Mouse (Mus musculus) hindbrain, embryonic 10.5 days (tissue): ENCODE measurements at regions not wholly inside any gene's neighbourhood (a gene's known extent, or its start where the extent isn't known, plus 50 kb on each side); places are given as distances from the start of the nearest gene placed in this dataset.

Source experiments
- DNase-seq: peaks from one replicate; pipeline ENCODE4 v3.0.0-alpha.2; 2017; ENCODE audit warnings: low spot score
- H3K27ac ChIP-seq: fragments of 300-500 bp; sonication (generic); 2 replicates; pipeline ENCODE4 v1.5.1; 2016; ENCODE audit warnings: mild to moderate bottlenecking, moderate library complexity
- H3K27me3 ChIP-seq: fragments of 300-500 bp; sonication (generic); 2 replicates; pipeline ENCODE4 v1.6.1; 2016; ENCODE audit warnings: mild to moderate bottlenecking; ENCODE audit not compliant: poor library complexity, insufficient read depth, severe bottlenecking
- H3K36me3 ChIP-seq: fragments of 300-500 bp; sonication (generic); 2 replicates; pipeline ENCODE4 v1.6.1; 2016; ENCODE audit warnings: mild to moderate bottlenecking, moderate library complexity
- H3K4me1 ChIP-seq: fragments of 300-500 bp; sonication (generic); replicated peaks from 2 replicates; pipeline ENCODE4 v1.6.1; 2016; ENCODE audit warnings: mild to moderate bottlenecking
- H3K4me3 ChIP-seq: fragments of 300-500 bp; sonication (generic); 2 replicates; pipeline ENCODE4 v1.5.1; 2016; ENCODE audit warnings: mild to moderate bottlenecking, moderate library complexity
- H3K9me3 ChIP-seq: fragments of 300-500 bp; sonication (generic); 2 replicates; pipeline ENCODE4 v1.6.1; 2016; ENCODE audit warnings: mild to moderate bottlenecking, moderate library complexity
- WGBS: fragments of 180-500 bp; shearing (Covaris S2); methylation state at CpG from one replicate; pipeline ENCODE4 v1.1.7; 2016; 5-methylcytosine and 5-hydroxymethylcytosine counted together

DNA sequence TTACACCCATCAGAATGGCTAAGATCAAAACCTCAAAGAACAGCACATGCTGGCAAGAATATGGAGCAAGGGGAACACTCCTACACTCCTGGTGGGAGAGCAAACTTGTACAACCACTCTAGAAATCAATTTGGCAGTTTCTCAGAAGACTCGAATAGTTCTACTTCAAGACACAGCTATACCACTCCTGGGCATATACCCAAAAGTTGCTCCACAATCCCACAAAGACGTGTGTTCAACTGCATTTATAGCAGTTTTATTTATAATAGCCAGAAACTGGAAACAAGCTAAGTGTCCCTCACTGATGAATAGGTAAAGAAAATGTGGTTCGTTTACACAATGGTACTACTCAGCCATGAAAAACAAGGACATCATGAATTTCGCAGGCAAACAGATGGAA lies 384.6 kb upstream of the Atp2b1 start:
- no peak overlapping the region for H3K27ac ChIP-seq
- WGBS = 79% methylated on average over 4 of the region's 4 CpGs
- no peaks in the 10 kb centered on the region; the same call in 1 of the 2 replicates for H3K9me3 ChIP-seq
- H3K27me3 ChIP-seq = no peaks in the 10 kb centered on the region
- DNase-seq = no peak
- no peaks in the 10 kb centered on the region for H3K4me1 ChIP-seq
- no peak overlapping the region for H3K4me3 ChIP-seq
- H3K36me3 ChIP-seq = no peaks in the 10 kb centered on the region

DNA sequence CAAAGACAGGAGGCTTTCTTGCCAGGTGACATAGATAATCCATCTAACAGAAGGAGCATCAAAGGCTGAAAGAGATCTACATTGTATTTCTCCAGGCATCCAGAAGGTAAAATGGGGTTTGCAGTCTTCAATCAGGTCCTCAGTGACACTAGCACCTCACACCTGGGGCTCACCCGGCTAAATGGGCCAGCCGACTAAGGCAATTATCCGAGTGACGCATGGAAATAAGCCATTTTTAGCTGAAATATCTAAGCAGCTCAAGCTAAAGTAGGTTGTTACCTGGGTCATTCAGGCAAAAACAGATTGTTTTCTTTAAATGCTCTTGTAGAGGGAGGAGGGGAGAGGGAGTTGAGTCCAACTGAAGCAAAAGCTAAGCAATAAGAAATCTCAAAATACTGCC lies 382.8 kb upstream of the Atp2b1 start:
- no peak overlapping the region for H3K27ac ChIP-seq
- no peaks in the 10 kb centered on the region for H3K36me3 ChIP-seq
- H3K9me3 ChIP-seq = no peaks in the 10 kb centered on the region
- no peaks in the 10 kb centered on the region for H3K27me3 ChIP-seq
- 95% methylated on average over 4 of the region's 4 CpGs for WGBS
- no peak overlapping the region for H3K4me3 ChIP-seq
- DNase-seq = no peak
- no peaks in the 10 kb centered on the region for H3K4me1 ChIP-seq

DNA sequence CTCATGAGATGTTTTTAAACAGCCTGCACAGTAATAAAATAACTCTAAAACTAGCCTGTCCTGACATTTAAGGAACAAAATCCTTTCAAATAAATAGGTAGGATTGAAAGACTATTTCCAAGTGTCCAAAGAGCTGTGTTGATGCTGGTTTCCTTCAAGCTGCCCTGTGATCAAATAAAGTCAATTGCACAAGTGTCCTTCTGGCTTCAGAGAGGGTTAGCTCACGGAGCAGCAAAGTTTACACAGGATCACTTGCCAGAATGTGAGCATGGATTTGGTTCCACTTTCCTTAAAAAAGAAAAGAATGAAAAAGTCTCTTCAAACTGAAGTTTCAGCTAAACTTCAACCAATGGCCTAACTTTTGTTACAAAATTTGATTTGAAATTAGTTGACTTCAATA lies 375.5 kb upstream of the Atp2b1 start:
- DNase-seq = no peak
- H3K4me3 ChIP-seq = no peak overlapping the region

GRCm38 (mm10) chr10:98541062-98541461 lies 373.1 kb upstream of the Atp2b1 start:
- no peaks in the 10 kb centered on the region for H3K36me3 ChIP-seq

More for the DNA sequence above, 375.5 kb upstream of the Atp2b1 start:
- Histone ChIP-seq H3K9me3 (no peaks in the 10 kb centered on the region), H3K27me3 (no peaks in the 10 kb centered on the region), H3K27ac (no peak overlapping the region), H3K4me1 (no peaks in the 10 kb centered on the region), H3K36me3 (no peaks in the 10 kb centered on the region)
- WGBS = 74% methylated on average over 1 of the region's 1 CpGs

GRCm38 (mm10) chr10:98542072-98542471 lies 372.1 kb upstream of the Atp2b1 start:
- no peaks in the 10 kb centered on the region for H3K9me3 ChIP-seq
- no peaks in the 10 kb centered on the region for H3K4me1 ChIP-seq
- DNase-seq = no peak
- no peak overlapping the region for H3K27ac ChIP-seq
- no peaks in the 10 kb centered on the region for H3K36me3 ChIP-seq
- H3K27me3 ChIP-seq = no peaks in the 10 kb centered on the region
- H3K4me3 ChIP-seq = no peak overlapping the region
- 88% methylated on average over 2 of the region's 2 CpGs for WGBS

More at GRCm38 (mm10) chr10:98541062-98541461, 373.1 kb upstream of the Atp2b1 start:
- no peaks in the 10 kb centered on the region for H3K4me1 ChIP-seq
- H3K27ac ChIP-seq = no peak overlapping the region
- H3K9me3 ChIP-seq = no peaks in the 10 kb centered on the region
- DNase-seq = no peak
- no peaks in the 10 kb centered on the region for H3K27me3 ChIP-seq
- no peak overlapping the region for H3K4me3 ChIP-seq

- Histone ChIP-seq H3K9me3 (no peaks in the 10 kb centered on the region), H3K27me3 (no peaks in the 10 kb centered on the region), H3K4me3 (no peak overlapping the region), H3K4me1 (no peaks in the 10 kb centered on the region), H3K36me3 (no peaks in the 10 kb centered on the region), H3K27ac (no peak overlapping the region)
- no peak for DNase-seq
- 57% methylated on average over 8 of the region's 8 CpGs for WGBS
Measured at GRCm38 (mm10) chr10:98543253-98543997, 370.8 kb upstream of the Atp2b1 start.

DNA sequence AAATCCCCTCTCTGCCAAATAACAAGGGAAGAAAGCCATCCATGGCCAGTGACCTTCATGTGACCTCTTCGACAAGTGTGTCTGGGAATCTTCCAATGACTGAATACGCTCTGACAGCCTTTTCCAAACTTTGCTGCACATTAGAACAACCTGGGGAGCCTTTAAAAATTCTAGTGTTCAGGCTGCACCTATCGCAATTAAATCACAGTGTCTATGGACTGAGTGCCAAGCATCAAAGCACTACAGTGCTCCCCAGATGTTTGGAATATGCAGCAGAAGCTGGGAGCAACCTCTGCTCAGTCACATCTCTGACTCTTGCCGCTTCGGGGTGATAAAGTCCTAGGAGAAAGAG lies 370.2 kb upstream of the Atp2b1 start:
- H3K27ac ChIP-seq = no peak overlapping the region
- no peak overlapping the region for H3K4me3 ChIP-seq
- 73% methylated on average over 5 of the region's 5 CpGs for WGBS
- DNase-seq = no peak
- H3K36me3 ChIP-seq = no peaks in the 10 kb centered on the region
- H3K27me3 ChIP-seq = no peaks in the 10 kb centered on the region
- no peaks in the 10 kb centered on the region for H3K9me3 ChIP-seq
- no peaks in the 10 kb centered on the region for H3K4me1 ChIP-seq

DNA sequence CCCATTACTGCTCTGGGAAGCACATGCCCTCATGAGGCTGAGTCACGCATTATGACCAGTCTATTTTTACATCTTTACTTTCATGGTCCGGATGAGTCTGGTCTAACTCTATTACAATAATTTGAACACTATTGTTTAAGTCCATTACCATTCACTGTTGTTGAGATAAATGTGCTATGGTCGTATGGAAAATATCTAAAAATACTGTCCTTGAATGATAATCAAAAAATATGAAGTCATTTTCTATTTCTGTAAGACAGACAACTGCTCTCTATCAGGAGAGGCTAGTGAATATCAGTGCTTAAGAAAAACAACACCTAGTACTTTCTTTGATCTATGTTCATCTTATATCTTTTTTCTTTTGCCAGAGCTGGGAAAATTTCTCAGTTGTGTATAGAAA lies 359.6 kb upstream of the Atp2b1 start:
- WGBS = 90% methylated on average over 3 of the region's 3 CpGs
- Histone ChIP-seq H3K27ac (no peak overlapping the region), H3K4me1 (no peaks in the 10 kb centered on the region), H3K4me3 (no peak overlapping the region), H3K9me3 (no peaks in the 10 kb centered on the region), H3K36me3 (no peaks in the 10 kb centered on the region), H3K27me3 (no peaks in the 10 kb centered on the region)
- no peak for DNase-seq

DNA sequence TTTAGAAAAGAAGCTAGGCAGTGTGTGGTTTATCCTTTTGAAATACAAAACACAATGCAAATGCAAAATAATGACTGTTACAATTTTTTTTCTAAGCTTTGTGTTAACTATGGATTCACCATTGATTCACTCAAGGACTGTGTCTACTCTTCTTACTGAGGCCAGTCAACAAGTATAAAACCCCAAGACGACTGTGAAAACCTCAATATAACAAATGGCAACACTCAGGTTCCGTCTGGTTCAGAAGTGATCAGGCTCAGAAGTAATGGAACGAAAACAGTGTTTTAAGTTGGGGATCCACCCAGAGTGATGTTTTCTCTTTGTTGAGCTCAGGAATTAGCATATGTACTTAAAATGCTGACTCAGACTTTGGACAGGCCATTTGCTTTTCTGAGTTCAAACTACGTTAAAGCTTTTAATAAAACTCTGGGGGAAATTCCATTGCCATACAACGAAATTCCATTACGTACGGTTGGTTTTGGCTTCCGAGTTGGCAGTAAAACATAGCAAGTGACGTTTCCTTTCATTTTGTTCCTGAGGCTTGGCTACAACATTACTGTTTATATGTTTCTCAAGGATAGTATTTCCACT lies 356.6 kb upstream of the Atp2b1 start:
- Histone ChIP-seq H3K36me3 (no peaks in the 10 kb centered on the region), H3K27me3 (no peaks in the 10 kb centered on the region), H3K4me3 (no peak overlapping the region), H3K9me3 (no peaks in the 10 kb centered on the region), H3K4me1 (no peaks in the 10 kb centered on the region), H3K27ac (no peak overlapping the region)
- no peak for DNase-seq
- WGBS = 89% methylated on average over 9 of the region's 9 CpGs

DNA sequence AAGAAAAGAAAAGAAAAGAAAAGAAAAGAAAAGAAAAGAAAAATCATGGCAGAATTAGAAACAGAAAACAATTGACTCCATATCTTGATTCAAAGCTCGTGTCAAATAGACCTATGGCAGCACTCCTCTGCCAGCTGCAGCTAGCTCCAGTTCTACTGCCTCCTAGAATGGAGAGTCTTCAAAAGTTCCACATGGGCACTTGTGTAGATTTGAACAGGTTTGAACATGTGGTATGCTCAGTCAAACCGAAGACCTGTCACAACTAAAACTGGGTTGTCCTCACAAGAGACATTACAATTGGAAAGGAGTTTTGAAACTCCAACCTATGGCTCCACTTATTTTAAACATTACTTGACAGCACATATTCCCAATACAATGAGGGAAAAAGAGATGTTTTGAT lies 355.6 kb upstream of the Atp2b1 start:
- Histone ChIP-seq H3K4me1 (no peaks in the 10 kb centered on the region), H3K27me3 (no peaks in the 10 kb centered on the region), H3K36me3 (no peaks in the 10 kb centered on the region), H3K9me3 (no peaks in the 10 kb centered on the region), H3K27ac (no peak overlapping the region), H3K4me3 (no peak overlapping the region)
- WGBS = 81% methylated on average over 2 of the region's 2 CpGs
- DNase-seq = no peak

GRCm38 (mm10) chr10:98562297-98562912 lies 351.8 kb upstream of the Atp2b1 start:
- no peaks in the 10 kb centered on the region for H3K27me3 ChIP-seq
- H3K9me3 ChIP-seq = no peaks in the 10 kb centered on the region
- DNase-seq = no peak
- no peaks in the 10 kb centered on the region for H3K36me3 ChIP-seq
- WGBS = 84% methylated on average over 2 of the region's 2 CpGs
- H3K27ac ChIP-seq = no peak overlapping the region
- no peak overlapping the region for H3K4me3 ChIP-seq
- H3K4me1 ChIP-seq = no peaks in the 10 kb centered on the region

DNA sequence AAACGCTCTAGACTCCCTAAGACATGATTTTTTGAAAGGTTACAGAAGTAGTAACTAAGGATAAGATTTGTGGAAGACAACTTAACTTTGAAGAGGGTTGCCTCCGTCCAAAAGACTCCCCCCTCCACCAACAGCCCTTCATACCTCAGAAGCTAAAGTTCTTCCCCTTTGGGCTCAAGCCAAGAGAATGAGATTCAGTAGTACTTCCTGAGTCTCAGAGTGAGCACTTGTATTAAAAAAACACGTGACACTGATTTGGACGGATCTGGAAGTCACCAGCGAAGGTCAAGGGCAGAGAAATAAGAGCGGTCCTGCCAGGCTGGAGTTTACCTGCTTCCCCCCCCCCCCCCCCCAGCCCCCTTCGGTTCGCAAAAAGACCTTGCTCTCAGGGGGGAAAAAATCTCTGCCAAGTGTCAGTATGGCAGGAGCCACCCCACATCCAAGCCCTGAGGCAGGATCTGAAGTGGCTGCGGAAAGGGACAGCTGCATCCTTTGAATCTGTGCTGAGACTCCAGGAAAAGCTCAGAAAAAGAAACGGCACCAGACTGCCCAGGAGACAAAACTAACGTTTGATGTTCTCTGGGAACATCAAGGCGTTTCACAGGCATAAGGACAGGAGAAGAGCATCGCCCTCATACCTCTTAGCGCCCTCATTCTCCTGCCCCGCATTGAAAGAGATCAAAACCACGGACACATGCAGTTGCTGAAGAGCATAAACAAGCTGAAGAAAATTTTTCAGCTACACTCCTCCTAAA lies 341.2 kb upstream of the Atp2b1 start:
- no peak for DNase-seq
- 63% methylated on average over 16 of the region's 16 CpGs for WGBS

DNA sequence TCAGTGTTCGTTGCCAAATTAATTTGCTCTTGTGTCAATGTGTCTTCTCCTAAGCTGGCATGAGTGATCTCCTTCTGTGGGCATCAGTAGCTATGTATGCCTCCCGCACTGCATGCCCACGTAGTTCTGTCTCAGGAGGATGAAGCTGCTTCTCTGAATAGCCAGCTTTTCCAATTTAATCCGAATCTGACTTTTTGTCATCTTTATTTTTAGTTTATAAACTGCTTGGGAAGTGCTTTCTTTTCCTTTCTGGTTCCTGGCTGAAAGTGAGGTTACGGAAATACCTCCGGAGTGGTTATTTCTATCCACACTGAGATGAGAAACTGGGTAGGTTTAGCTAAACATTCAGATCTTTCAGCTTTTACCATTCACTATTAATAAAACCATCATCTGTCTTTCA lies 337.2 kb upstream of the Atp2b1 start:
- no peaks in the 10 kb centered on the region for H3K36me3 ChIP-seq
- WGBS = 86% methylated on average over 6 of the region's 6 CpGs
- no peaks in the 10 kb centered on the region for H3K4me1 ChIP-seq
- H3K27ac ChIP-seq = no peak overlapping the region
- H3K4me3 ChIP-seq = no peak overlapping the region
- no peaks in the 10 kb centered on the region for H3K9me3 ChIP-seq
- no peak for DNase-seq
- no peaks in the 10 kb centered on the region for H3K27me3 ChIP-seq

More for the DNA sequence above, 341.2 kb upstream of the Atp2b1 start:
- Histone ChIP-seq H3K4me3 (no peak overlapping the region), H3K9me3 (no peaks in the 10 kb centered on the region), H3K27ac (no peak overlapping the region), H3K27me3 (no peaks in the 10 kb centered on the region), H3K4me1 (no peaks in the 10 kb centered on the region), H3K36me3 (no peaks in the 10 kb centered on the region)
